Mouse (Mus musculus) forebrain, embryonic 15.5 days (tissue): Measurements from ENCODE around the gene Pdcd10. TPM values are rescaled to one million over a fixed set of nuclear protein-coding genes. Genes with fewer than 3 reads are reported as not detected.

ENCODE experiments used
- polyA plus RNA-seq: library from polyadenylated mRNA; unstranded; fragments of >200 nt; fragmentation: Nextera tagmentation; extraction: Ambion mirVana; gene quantifications from 2 replicates; pipeline ENCODE4 v1.2.1, GENCODE M21; 2015

Pdcd10 gene
- polyA plus RNA-seq, 1 experiment from 2014 or later, result 82.6 TPM

Other genes starting within 250 kb of the Pdcd10 start
- not detected in 2 replicates for gene Wdr49, start 74.7 kb downstream of the Pdcd10 start, polyA plus RNA-seq
- 120 and 123 TPM in 2 replicates for gene Serpini1, start 691 bp upstream of the Pdcd10 start, polyA plus RNA-seq
- not detected in 2 replicates for gene Gm29133, start 191.3 kb upstream of the Pdcd10 start, polyA plus RNA-seq